Mouse (Mus musculus) gastrocnemius, postnatal 4 days (tissue): Measurements from ENCODE around the gene Hck. TPM values are rescaled to one million over a fixed set of nuclear protein-coding genes. Genes with fewer than 3 reads are reported as not detected.

Source experiments
- DNase-seq, 2 experiments: peaks; one replicate each; pipeline ENCODE4 v3.0.0; 2021 to 2022; ENCODE audit warnings: low spot score in 2 of 2, mixed read lengths in 2 of 2
- total RNA-seq, 2 experiments: library from RNA; stranded (reverse); gene quantifications; 2 replicates each; pipeline ENCODE4 v1.2.3; 2021

Gene Hck
- total RNA-seq, 2 experiments from 2014 or later = 3.1 to 3.4 TPM

DNA sequence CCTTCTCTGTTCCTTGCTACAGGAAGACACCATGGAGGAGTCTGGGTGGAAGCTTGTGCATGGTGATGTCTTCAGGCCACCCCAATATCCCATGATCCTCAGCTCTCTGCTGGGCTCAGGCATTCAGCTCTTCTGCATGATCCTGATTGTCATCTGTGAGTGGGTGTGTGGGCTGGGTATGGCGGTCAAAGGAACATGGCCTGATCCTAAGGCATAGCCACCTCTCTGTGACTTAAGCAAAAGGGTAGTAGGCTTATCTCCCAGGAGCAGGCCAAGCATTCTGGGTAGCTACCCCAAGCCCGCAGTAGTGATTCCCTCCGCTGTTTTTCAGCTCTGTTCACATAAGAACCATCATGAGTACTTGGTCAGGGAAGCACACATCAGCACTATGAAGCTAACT is 86.0 kb downstream of the Hck start:
- DNase-seq = no peak

DNA sequence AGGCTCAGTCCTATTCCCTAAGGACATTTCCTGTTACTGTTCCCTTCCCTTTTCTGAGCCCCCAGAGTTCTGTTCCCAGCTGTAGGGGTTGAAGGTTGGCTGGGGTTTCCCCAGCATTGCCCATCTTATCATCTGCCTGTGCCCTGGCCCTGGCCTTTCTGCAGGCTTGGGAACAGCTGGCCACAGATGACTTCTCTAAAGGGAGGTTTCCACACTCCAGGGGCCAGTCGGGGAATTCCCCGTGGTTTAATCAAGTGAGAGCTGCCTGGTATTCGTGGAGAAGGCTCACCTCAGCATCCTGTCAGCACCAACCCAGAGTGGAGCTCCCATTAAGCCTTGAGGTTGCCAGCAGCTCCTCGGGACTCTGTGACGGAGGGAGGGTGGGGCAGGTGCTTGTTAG is 90.2 kb downstream of the Hck start:
- DNase-seq = no peak

- DNase-seq = no peak
These were observed 90.8 kb downstream of the Hck start for GRCm38 (mm10) chr2:153199114-153199513.

Other genes with a start within 250 kb of the Hck start
- 100 to 1,000 TPM in 1 of 2 experiments, 10 to 100 TPM in 1; 95.7 to 138 TPM for gene Mylk2, start 197.1 kb upstream of the Hck start, total RNA-seq
- gene Foxs1, start 175.3 kb upstream of the Hck start, total RNA-seq = 1 to 10 TPM; 5.4 to 7.3 TPM
- 1 to 10 TPM; 3.6 to 3.8 TPM for gene Dusp15, start 156.8 kb upstream of the Hck start, total RNA-seq
- gene Ttll9, start 146.0 kb upstream of the Hck start, total RNA-seq = not detected
- 10 to 100 TPM; 55.6 to 64.3 TPM for gene Pdrg1, start 93.0 kb upstream of the Hck start, total RNA-seq
- gene Xkr7, start 76.6 kb upstream of the Hck start, total RNA-seq = 1 to 10 TPM; 1.1 to 1.2 TPM
- 10 to 100 TPM in 1 of 2 experiments, 1 to 10 TPM in 1; 9.6 to 10.3 TPM for gene Ccm2l, start 42.5 kb upstream of the Hck start, total RNA-seq
- gene Tm9sf4, start 52.8 kb downstream of the Hck start, total RNA-seq = 10 to 100 TPM; 79.4 to 83.5 TPM
- 1 to 10 TPM; 3.8 to 4.0 TPM for gene Tspyl3, start 117.0 kb downstream of the Hck start, total RNA-seq
- gene Plagl2, start 133.0 kb downstream of the Hck start, total RNA-seq = 10 to 100 TPM; 13.4 to 13.6 TPM
- 10 to 100 TPM; 45.3 to 46.9 TPM for gene Pofut1, start 133.1 kb downstream of the Hck start, total RNA-seq
- 1 to 10 TPM; 8.9 to 9.1 TPM for gene Kif3b, start 182.9 kb downstream of the Hck start, total RNA-seq
- 10 to 100 TPM; 27.1 to 28.9 TPM for gene Asxl1, start 237.4 kb downstream of the Hck start, total RNA-seq